Mouse (Mus musculus) brown adipose tissue, adult 24 weeks (tissue): ENCODE results near the gene Fam76b. TPM values are rescaled to one million over a fixed set of nuclear protein-coding genes. Genes with fewer than 3 reads are reported as not detected.

ENCODE experiments used
- H3K27ac ChIP-seq: fragments of 200-500 bp; replicated peaks from 2 replicates; pipeline ENCODE4 v1.5.1; 2012; ENCODE audit warnings: low read depth, mild to moderate bottlenecking, low read length
- H3K4me1 ChIP-seq: fragments of 200-500 bp; 2 replicates; pipeline ENCODE4 v1.6.1; 2012; ENCODE audit warnings: low read length, mixed read lengths; ENCODE audit not compliant: control insufficient read depth, insufficient read depth, insufficient read length
- H3K4me3 ChIP-seq: fragments of 200-500 bp; 2 replicates; pipeline ENCODE4 v1.5.1; 2012; ENCODE audit warnings: low read depth, mild to moderate bottlenecking, low read length, moderate library complexity; ENCODE audit not compliant: insufficient read depth
- polyA plus RNA-seq: library from polyadenylated mRNA; stranded (reverse); fragments of >200 nt; gene quantifications from 2 replicates; pipeline ENCODE4 v1.2.4, GENCODE M21; 2012; ENCODE audit not compliant: missing spikeins, insufficient read depth, insufficient read length

The Fam76b gene
- polyA plus RNA-seq, 1 experiment = 5.1 TPM

DNA sequence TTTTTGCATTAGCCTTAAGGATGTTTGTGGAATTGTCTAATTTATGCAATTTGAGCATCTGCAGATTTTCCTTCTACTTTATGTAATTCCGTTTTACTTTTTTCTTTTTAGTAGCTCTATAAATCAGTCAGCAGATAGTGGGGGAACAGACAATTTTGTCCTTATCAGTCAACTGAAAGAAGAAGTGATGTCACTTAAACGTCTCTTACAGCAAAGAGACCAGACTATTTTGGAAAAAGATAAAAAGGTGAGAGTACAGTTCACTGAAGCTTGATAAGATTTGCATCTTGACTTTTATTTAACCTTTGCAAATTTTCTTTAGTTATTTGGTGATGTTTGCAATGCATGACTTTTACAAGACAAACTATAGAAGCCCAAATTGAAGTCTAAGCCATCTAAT, 9.2 kb downstream of the Fam76b start:
- no peak overlapping the region for H3K27ac ChIP-seq
- no peak overlapping the region for H3K4me3 ChIP-seq
- H3K4me1 ChIP-seq = no peaks in the 10 kb centered on the region

DNA sequence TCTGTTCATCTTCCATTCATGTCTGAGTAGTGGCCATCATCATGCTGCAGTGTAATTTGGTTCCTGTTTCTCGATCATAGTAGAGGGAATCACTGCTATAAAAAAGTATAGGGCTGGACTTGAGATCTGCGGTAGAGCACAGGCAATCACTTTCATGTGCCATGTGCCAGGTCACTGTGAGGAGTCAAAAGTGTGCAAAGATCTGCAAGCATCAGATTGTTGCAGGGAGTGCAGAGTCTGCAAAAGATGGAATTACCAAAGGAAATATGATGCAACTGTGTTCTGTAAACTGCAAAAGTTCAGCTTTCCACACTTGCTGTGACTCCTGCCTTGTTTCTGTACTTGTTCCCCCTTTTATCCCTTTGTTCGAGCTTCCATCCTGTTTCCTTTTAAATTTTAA, 20.1 kb downstream of the Fam76b start:
- no peak overlapping the region for H3K4me3 ChIP-seq
- no peak overlapping the region for H3K27ac ChIP-seq
- H3K4me1 ChIP-seq = no peaks in the 10 kb centered on the region

DNA sequence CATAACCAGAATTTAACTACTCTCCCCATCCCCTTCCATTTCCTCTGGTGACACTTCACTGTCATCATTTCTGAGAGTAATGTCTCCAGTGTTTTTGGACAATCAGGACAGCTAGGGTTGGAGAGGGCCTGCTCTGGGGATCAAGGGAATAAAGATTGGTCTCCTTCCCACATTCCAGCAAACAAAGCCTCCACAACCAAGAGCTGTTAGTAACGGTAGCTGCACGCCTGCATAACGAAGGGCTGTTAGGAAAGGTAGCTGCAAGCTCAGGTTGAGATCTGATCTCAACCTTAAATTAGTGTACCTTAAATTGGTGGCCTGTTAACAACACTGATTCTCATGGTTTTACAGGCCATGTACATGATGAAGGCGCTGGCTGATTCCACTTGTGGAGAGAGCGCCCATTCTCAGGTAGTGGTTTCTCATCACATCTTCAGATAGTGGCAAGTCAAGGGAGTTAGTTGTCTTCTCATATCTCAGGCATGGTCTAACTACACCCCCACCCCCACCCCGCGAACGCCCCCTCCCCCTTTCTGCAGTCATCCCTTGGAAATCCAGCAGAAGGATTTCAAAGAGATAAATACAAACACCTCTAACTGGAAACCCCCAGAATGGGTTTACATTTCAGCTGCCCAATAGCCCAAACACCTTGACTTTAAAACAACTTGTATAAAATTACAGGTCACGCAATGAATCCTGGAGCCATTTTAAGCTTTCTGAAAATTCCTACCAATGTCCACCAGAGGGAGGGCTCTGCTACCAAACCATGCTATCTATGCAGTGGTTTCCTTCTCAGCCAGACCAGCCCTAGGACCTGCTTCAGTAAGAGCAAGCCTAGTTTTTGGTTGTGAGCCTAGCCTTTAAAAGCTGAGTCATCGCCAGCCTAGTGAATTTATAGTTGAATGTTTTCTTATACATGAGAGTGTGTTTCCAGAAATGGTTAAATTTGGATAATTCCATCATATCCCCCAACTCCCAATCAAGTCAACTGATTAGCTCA, 21.3 kb downstream of the Fam76b start:
- Histone ChIP-seq H3K4me3 (no peak overlapping the region), H3K4me1 (no peaks in the 10 kb centered on the region)

DNA sequence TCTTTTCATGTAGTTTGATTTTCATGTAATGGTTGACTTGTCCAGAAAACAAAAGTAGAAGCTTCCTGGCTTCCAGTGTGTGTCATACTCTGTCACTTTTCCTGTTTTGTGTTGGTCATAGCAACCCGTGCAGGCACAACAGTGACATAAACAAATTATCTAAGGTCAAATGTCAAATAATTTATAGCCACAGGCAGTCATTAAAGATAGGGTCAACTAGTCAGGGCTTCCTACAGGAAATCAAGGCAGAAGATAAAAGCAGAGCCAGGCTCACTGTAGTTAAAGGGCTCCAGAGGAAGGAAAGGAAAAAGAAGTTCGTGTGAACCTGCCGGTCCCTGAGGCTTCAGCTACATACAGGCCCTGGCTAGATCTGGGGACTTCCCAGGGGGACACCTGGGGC, 26.4 kb downstream of the Fam76b start:
- Histone ChIP-seq H3K27ac (no peak overlapping the region), H3K4me1 (no peaks in the 10 kb centered on the region), H3K4me3 (no peak overlapping the region)

More for the DNA sequence above, 21.3 kb downstream of the Fam76b start:
- no peak overlapping the region for H3K27ac ChIP-seq

DNA sequence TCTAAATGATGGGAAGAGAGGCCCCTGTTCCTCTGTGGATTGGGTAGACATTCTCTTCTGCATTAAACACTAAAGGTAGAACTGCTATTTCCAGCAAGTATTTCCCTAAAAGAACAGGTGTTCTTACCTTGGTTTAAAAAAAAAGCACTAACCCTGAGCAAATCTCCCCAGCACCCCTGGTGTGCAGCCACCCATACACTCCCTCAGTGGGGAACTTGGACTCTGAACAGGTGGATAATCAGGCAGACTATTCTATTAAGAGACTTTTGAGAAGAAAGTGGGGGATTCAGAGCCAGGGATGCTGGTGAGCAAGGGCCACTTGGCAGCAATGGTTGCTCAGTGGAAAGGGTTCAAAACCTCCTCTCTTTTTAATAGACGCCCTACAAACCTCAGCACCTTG, 28.7 kb downstream of the Fam76b start:
- Histone ChIP-seq H3K27ac (no peak overlapping the region), H3K4me3 (no peak overlapping the region), H3K4me1 (no peaks in the 10 kb centered on the region)

DNA sequence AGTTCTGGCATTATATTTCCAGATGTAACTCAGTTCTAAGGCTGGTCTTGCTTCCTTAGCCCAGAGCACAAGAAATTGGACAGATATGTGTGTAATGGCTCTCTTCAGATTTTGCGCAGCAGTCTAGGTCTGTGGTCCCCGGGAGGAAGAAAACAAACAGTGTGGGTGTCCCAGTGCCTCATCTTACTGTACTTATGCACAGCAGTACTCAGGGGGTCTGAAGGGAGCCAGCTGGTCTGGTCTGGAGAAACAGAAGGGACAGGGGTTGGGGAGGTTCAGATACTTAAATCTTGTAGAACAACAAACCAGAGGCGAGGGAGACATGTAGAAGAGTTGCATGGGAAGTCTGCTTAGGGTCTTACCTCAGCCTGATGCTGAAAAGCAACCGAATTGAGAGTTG, 29.3 kb downstream of the Fam76b start:
- no peak overlapping the region for H3K27ac ChIP-seq
- H3K4me1 ChIP-seq = no peaks in the 10 kb centered on the region
- no peak overlapping the region for H3K4me3 ChIP-seq

DNA sequence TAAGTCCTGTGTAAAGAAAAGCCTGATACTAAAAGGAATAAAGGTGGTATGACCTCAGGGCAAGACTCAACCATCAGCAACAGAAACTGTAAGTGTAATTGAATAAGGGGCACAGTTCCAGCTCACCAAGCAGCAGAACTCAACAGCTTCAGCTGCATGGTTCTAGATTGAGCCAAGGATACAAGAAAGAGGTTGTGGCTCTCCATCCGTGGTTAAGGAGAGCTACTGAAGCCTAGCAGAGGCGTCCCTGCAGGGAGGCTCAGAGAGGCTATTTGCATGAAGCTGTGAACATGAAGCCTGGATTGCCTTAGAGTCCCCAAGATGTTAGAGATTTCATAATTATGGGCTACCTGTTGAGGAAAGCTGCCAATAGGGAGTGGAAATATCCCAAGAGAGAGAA, 40.1 kb downstream of the Fam76b start:
- no peak overlapping the region for H3K4me3 ChIP-seq
- H3K4me1 ChIP-seq = no peaks in the 10 kb centered on the region
- H3K27ac ChIP-seq = no peak overlapping the region

DNA sequence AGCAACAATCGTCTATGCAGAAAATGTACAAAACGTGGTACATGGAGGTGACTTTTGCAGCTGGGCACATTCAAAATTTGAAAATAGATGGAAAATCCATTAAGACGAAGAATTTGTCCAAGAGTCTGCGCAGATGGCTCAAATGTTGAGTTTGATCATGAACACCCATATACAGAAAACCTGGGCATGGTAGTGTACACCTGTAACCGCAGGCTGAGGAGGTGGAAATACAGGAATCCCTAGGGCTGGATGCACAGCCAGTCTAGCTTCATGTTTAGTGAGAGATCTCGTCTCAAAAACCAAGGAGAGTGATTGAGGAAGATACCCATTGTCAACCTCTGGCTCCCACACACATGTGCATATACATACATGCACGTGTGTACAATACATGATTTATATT, 44.1 kb downstream of the Fam76b start:
- H3K4me1 ChIP-seq = 0 out of 2 replicates have a peak, but pooled peaks cover 4% of the 10 kb centered on the region
- no peak overlapping the region for H3K4me3 ChIP-seq
- H3K27ac ChIP-seq = no peak overlapping the region

DNA sequence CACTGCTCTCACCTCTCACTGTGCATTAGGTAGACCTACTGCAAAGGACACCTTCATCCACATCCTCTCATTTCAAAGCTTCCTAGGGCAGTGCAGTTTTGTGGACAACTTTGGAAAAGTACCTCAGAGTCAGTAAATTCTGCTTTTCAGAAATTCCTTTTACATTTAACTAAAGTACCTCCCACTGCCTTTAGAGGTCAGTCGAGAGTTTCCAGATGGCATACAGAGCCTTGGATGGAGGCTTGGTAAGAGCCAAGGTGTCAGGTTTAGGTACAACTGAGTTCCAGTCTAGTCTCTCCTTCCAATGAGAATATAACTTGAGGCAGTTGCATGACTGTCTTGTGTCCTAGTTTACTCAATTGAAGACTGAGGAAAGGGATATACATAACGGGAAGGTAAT, 46.8 kb downstream of the Fam76b start:
- no peak overlapping the region for H3K27ac ChIP-seq
- no peak overlapping the region for H3K4me3 ChIP-seq
- H3K4me1 ChIP-seq = 0 out of 2 replicates have a peak, but pooled peaks cover 4% of the 10 kb centered on the region

DNA sequence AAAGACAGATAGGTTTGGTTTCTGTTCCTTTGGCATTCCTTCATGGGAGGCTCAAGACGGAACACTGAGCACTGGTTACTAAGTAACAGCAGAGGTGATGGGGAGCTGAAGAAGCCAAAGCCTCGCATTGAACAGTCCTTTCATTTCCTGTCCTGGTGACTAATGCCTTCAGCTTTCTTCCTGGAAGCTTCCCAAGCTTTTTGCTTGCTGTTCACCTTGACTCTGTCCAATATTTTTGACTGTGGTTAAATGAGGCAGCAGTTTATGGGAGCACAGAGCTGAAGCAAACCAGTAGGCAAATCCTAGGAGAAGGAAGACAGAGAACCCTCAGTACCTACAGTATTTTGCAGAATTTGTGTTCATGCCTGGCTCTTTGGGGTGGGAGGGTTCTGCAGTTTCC, 47.8 kb downstream of the Fam76b start:
- Histone ChIP-seq H3K4me3 (no peak overlapping the region), H3K27ac (no peak overlapping the region)

DNA sequence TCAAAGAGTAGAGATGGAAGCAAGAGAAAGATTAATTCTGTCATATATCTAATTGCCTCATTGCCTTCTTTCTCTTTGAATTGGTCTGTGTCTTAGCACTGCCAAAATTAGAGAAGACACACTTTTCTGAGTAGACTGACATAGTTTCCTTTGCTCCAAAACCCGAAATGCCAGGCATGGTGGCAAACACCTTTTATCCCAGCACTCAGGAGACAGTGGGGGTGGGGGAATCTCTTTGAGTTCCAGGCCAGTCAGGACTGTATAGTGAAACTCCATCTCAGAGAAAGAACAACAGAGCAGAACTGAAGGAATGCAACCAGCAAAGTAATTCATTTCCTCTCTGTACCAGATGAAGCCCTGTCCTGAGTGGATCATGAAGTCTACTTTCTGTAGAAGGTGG, 53.2 kb downstream of the Fam76b start:
- H3K27ac ChIP-seq = no peak overlapping the region
- no peak overlapping the region for H3K4me3 ChIP-seq
- no peaks in the 10 kb centered on the region for H3K4me1 ChIP-seq

More for the DNA sequence above, 47.8 kb downstream of the Fam76b start:
- 0 out of 2 replicates have a peak, but pooled peaks cover 4% of the 10 kb centered on the region for H3K4me1 ChIP-seq

DNA sequence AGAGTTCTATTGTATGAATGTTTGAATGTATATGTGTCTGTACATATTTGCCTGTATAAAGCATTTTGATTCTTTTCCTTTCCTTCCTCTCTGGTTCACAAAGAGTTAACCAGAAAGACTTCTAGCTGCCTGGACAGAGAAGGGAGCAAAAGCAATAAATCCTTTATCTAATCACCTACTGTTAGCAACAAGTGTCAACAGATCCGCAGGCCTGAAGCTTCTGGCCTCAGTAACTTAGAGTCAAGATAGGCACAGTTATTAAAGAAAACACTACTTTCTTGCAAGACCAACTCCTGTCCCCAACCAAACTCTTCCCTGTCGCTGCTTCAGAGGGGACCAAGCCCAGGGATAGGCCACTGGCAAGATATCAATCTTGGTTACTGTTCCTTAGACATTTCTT, 55.0 kb downstream of the Fam76b start:
- Histone ChIP-seq H3K4me3 (no peak overlapping the region), H3K27ac (no peak overlapping the region)

DNA sequence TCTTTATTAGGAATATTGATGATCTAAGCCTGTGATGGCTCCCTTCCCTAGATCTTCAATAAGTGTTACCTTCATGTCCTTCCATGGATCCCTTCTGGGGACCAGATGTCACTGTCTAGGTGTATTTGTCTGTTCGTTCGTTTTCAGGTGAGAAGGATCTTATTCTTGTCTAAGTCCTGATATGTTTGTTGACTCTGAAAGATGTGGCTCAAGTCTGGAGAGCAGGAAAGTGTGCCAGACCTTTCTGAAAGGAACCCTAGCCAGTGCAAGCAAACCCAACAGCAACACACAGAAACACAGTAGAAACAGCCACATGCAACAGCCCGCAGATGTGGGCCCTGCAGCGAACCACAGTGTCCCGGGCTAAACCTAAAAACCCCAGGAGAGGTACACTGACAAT, 61.5 kb downstream of the Fam76b start:
- Histone ChIP-seq H3K4me1 (no peaks in the 10 kb centered on the region), H3K27ac (no peak overlapping the region)

More for the DNA sequence above, 55.0 kb downstream of the Fam76b start:
- no peaks in the 10 kb centered on the region for H3K4me1 ChIP-seq

DNA sequence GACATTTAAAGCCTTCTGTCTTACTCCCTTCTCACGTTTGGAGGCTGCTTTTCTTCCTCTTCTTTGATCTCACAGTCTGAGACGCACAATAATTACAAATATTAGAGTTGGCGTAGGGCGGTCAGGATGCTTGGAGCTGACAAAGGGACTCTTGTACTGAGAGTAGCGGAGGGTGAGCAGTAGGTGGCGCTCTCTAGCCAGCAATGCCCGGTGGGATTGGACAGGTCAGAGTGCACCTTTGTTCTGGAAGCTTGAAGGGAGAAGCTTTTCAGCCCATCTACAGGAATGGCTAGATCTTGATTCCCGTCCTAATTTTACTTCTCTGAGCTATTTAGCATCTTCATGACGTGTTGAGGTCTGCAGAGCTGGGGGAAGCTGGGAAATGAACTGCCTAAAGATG, 62.1 kb downstream of the Fam76b start:
- Histone ChIP-seq H3K27ac (no peak overlapping the region), H3K4me1 (no peaks in the 10 kb centered on the region), H3K4me3 (no peak overlapping the region)

More for the DNA sequence above, 61.5 kb downstream of the Fam76b start:
- no peak overlapping the region for H3K4me3 ChIP-seq

DNA sequence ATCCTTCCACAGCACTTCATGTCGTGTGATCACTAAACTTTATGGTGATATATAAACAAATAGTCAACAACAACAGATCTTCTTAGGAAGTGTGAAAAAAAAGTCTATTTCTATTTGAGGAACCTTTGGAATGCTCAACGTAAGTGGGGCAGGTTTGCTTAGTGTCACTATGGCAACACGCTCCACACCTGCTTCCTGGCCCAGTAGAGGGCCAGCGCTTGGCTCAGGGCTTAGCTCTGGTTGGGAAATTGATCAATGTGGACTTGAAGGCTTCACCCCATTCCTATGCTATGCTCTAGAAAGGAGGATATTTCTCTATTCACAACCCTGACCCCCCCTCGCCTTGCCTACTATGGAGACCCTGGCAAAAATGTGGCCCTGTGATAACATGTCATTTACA, 62.7 kb downstream of the Fam76b start:
- H3K4me1 ChIP-seq = no peaks in the 10 kb centered on the region
- no peak overlapping the region for H3K4me3 ChIP-seq
- no peak overlapping the region for H3K27ac ChIP-seq

DNA sequence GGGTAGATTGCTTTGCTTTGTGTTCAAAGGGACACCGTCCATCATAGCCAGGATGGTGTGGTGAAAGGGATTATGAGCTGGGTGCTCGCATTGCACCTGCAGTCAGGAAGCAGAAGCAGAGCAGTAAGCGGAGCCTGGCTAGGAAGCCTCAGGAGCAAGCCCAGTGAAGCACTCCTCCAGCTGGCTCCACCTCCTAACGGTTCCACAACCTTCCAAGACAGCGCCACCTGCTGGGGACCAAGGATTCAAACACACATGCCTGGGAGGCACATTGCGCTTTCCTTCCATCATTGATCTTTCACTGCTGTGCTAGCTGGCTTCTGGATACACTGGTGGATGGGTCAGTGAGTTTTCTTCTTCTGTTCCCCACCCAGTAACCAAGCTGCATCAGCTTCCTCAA, 64.4 kb downstream of the Fam76b start:
- no peaks in the 10 kb centered on the region for H3K4me1 ChIP-seq
- H3K4me3 ChIP-seq = no peak overlapping the region
- H3K27ac ChIP-seq = no peak overlapping the region
